Mouse (Mus musculus) lung, postnatal 0 days (tissue): Measurements from ENCODE around the gene Bcl2l1.

Experiments used
- CTCF ChIP-seq: IDR thresholded peaks from 2 replicates; pipeline ENCODE4 v1.5.1; 2016; ENCODE audit warnings: antibody characterized with exemption, mild to moderate bottlenecking
- EP300 ChIP-seq: IDR thresholded peaks from 2 replicates; pipeline ENCODE4 v1.6.1; 2016; ENCODE audit warnings: antibody characterized with exemption, mild to moderate bottlenecking, control low read depth

DNA sequence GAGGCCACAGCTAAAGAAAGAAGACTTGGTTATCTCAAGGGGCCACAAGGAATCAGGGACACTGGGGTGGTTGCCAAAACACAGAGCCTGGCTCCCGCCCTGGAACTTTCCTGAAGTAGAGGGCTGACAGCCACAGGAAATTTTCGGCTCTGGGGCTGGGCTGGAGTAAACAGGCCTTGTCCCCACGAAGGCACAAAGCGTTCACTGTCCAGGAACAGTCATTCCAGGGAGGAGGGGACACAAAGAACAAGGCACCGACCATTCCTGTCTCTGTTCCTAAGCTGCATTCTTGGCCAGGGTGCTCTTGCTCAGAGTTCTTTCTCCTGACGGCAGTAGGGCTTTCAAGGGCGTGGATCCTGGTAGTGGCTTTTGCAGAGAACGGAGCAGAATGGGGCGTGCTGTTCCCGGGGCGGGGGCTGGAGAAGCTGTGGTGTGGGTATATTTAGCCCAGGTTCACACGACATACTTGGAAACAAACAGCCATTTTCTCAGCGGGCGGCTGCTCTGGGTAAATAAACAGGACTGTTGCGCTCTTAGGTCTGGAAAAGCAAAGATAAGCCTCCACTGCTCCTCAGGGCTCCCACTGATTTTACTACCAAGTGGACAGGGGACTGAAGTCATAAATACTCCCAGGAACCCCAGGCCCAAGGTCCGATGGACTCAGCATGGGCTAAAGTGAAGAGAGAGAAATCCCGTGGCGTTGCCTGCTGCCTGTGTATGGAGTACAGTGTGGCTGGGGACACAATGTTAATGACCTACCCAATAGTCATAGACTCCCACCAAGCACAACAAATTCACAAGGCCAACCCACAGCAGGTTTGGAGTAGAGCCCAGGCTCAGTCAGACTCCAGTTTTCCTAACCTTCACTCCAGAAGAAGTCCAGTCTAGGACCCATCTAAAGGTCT, 45.8 kb downstream of the Bcl2l1 start:
- TF ChIP-seq EP300 (peak; percentile 100), CTCF (no peak)
